Mouse (Mus musculus) kidney, adult 2 months (tissue): ENCODE measurements around the gene Tmem127. TPM values are rescaled to one million over a fixed set of nuclear protein-coding genes. Genes with fewer than 3 reads are reported as not detected.

Source experiments
- DNase-seq: peaks from one replicate; pipeline ENCODE4 v3.0.0; 2021
- H3K27ac ChIP-seq: fragments of 200-500 bp; 2 replicates; pipeline ENCODE4 v1.5.1; 2012; ENCODE audit warnings: low read depth, low read length, control low read depth, inconsistent platforms; ENCODE audit not compliant: insufficient read depth
- H3K27me3 ChIP-seq: fragments of 200-500 bp; replicated peaks from 2 replicates; pipeline ENCODE4 v1.6.1; 2012; ENCODE audit warnings: mild to moderate bottlenecking, moderate library complexity, low read length, inconsistent platforms; ENCODE audit not compliant: control insufficient read depth, insufficient read depth
- H3K36me3 ChIP-seq: fragments of 200-500 bp; 2 replicates; pipeline ENCODE4 v1.6.1; 2012; ENCODE audit warnings: mild to moderate bottlenecking, moderate library complexity, low read length, inconsistent platforms; ENCODE audit not compliant: control insufficient read depth, insufficient read depth
- H3K4me1 ChIP-seq: fragments of 200-500 bp; 2 replicates; pipeline ENCODE4 v1.6.1; 2011; ENCODE audit warnings: low read length; ENCODE audit not compliant: control insufficient read depth, insufficient read depth
- H3K4me3 ChIP-seq: fragments of 200-500 bp; 2 replicates; pipeline ENCODE4 v1.5.1; 2011; ENCODE audit warnings: mild to moderate bottlenecking, low read depth, low read length, control low read depth; ENCODE audit not compliant: insufficient read depth
- CTCF ChIP-seq: fragments of 200-500 bp; conservative IDR thresholded peaks from 2 replicates; pipeline ENCODE4 v1.5.1; 2011; ENCODE audit warnings: low read depth, mild to moderate bottlenecking, control low read depth, low read length, moderate library complexity, mixed read lengths; ENCODE audit not compliant: insufficient read depth, insufficient read length
- POLR2A ChIP-seq: fragments of 200-500 bp; IDR thresholded peaks from one replicate; pipeline ENCODE4 v1.6.1; 2011; ENCODE audit warnings: low read depth, low read length, control low read depth
- WGBS: fragments of 180-500 bp; shearing (Covaris S2); methylation state at CpG from one replicate; pipeline ENCODE4 v1.1.7; 2018; 5-methylcytosine and 5-hydroxymethylcytosine counted together
- polyA plus RNA-seq: library from polyadenylated mRNA; depleted of rRNA; stranded (reverse); fragments of >200 nt; gene quantifications from 2 replicates; pipeline ENCODE4 v1.2.3, GENCODE M21; 2012

Tmem127 gene
- polyA plus RNA-seq, 1 experiment, result 90.0 TPM

DNA sequence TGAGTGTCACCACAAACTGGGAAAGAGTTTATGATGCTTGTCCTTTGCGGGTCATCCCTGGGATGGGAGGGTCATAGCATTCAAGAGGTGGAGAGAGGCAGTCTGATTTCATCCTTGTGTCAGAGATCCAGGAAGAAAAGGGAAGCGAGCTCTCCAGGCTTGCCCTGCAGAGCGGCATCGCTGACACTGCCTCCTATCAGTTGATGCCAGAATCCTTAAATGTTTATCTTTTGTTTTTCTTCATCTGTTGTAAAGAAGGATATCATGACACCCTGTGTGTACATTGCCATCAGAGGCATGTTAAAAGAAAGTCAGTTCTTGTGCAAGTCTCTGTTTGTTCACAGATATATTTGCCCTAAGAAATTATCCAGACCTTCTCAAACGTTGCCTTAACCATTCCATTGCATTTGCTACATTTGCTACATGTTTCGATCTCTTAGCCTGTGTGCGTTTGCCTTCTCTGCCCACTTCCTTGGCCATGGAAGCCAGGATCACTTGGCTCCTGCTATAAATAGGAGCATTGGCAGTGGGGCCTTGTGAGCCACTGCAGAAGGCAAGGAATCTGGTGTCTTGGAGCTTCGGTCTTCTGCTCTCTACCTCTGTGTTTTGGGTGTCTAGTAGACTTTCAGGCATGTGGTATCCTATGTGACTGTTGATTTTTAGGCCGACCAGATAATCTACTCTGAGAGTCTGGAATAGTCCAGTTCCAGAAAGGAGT is 2.7 kb downstream of the Tmem127 start:
- no peak for DNase-seq
- no peaks in the 10 kb centered on the region for H3K36me3 ChIP-seq
- no peaks in the 10 kb centered on the region for H3K27me3 ChIP-seq
- H3K4me1 ChIP-seq, result peaks cover 20% of the 10 kb centered on the region
- H3K4me3 ChIP-seq, result no peak overlapping the region
- 79% methylated on average over 9 of the region's 9 CpGs for WGBS
- H3K27ac ChIP-seq, result no peak overlapping the region
- no peak for TF ChIP-seq CTCF
- TF ChIP-seq POLR2A, result no peak

DNA sequence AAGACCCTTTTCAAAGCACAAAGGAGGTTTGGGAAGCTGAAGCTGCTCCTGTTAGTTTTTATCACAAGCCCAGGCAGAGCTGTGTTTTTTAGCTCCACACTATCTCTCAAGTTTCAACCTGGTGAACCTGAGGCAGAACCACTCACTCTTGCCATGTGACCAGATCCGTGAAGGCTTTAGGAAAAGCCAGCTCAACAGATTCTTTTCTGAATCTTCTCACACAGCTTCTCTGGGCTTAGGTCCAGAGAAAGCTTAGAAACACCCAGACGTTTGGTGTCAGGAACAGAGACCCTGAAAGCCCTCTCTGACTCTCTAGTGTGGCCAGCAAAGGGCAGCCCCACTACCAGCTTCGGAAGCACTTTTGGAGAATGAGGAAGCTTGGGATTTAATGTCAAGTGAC is 3.7 kb downstream of the Tmem127 start:
- peaks cover 20% of the 10 kb centered on the region for H3K4me1 ChIP-seq
- no peak overlapping the region for H3K4me3 ChIP-seq
- WGBS, result 36% methylated on average over 3 of the region's 3 CpGs
- H3K27me3 ChIP-seq, result no peaks in the 10 kb centered on the region
- no peaks in the 10 kb centered on the region for H3K36me3 ChIP-seq
- TF ChIP-seq CTCF (no peak), POLR2A (no peak)
- H3K27ac ChIP-seq, result peak overlapping the region; percentile 66; the same call in 1 of the 2 replicates
- DNase-seq, result peak; percentile 63

DNA sequence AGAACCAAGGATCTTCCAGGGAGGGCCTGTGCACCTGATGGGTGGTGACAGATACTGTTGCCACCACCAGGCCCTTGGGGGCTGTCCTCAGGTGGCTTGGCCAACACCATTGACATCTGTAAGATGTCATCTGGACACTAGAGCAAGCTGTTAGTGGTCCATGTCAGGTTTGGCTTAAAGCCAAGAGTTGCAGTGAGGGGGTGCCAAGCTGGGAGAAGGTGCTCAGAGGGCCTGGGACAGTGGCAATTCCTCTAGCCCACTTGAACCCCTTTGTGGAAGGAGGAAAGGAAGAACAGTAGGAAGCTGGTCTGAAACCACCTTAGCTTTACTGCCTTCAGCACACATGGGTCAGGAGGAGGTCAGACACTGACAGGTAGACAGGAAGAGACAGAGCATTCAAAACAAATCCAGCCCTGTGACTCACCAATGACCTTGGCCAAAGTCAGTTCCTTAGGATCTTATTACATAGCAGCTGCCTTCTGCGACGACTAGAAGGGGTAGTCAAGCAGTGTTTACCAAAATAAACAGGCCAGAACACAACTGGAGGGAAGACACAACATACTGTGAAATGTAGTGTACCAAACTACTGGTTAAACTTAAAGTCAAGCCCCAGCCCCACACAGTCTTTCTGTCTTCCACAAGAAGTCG is 4.3 kb downstream of the Tmem127 start:
- WGBS, result 18% methylated on average over 3 of the region's 3 CpGs
- peak; percentile 49 for DNase-seq
- Histone ChIP-seq H3K4me3 (no peak overlapping the region), H3K27ac (peak overlapping the region; percentile 66), H3K4me1 (peaks cover 17% of the 10 kb centered on the region), H3K36me3 (no peaks in the 10 kb centered on the region), H3K27me3 (no peaks in the 10 kb centered on the region)
- no peak for TF ChIP-seq POLR2A
- TF ChIP-seq CTCF, result no peak

DNA sequence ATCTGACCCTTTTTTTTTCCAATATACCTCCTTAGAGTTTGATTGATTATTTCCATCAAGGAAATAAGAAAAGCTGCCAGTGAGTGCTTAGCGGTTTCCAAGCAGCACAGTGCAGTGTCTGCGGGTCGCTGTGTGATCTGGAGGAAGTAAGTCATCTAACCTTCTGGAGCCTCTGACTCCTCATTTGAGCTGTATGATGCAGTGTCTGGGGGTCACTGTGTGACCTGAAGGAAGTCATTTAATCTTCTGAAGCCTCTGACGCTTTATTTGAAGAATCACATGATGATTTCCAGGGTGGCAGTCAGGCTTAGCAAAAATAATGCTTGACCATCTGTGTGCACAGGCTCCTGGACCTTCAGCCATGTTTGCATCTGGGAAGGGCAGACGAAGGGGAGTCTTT is 5.1 kb downstream of the Tmem127 start:
- no peaks in the 10 kb centered on the region for H3K27me3 ChIP-seq
- H3K4me1 ChIP-seq, result peaks cover 16% of the 10 kb centered on the region
- no peak for TF ChIP-seq CTCF
- no peak for TF ChIP-seq POLR2A
- H3K36me3 ChIP-seq, result 0 out of 2 replicates have a peak, but pooled peaks cover 3% of the 10 kb centered on the region
- peak overlapping the region; percentile 66 for H3K27ac ChIP-seq
- H3K4me3 ChIP-seq, result no peak overlapping the region
- WGBS, result 40% methylated on average over 5 of the region's 5 CpGs
- peak; percentile 41 for DNase-seq

DNA sequence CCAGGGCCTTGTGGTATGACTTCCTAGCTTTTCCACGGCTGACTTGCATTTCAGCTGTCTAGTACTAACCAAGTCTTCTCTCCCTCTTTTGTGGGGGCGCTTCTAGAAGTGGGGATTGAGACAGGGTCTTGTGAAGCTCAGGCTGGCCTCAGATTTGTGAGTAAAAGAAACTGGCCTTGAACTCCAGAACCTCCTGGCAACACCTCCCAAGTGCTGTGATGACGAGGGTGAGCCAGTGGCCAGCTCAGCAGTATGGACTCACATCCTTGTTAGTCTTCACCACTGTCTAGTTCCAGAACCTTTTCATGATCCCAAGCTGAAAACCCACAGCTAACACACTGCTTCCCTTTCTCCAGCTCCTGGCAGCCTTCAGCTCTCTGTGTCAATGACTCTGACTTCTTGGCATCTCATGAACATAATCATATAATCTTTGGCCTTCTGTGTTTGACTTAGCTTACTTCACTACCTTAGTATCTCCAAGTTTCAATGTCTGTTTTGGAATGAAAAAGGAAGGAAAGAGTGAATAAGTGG is 7.0 kb downstream of the Tmem127 start:
- no peak overlapping the region for H3K27ac ChIP-seq
- no peak for DNase-seq
- 69% methylated on average over 3 of the region's 3 CpGs for WGBS

DNA sequence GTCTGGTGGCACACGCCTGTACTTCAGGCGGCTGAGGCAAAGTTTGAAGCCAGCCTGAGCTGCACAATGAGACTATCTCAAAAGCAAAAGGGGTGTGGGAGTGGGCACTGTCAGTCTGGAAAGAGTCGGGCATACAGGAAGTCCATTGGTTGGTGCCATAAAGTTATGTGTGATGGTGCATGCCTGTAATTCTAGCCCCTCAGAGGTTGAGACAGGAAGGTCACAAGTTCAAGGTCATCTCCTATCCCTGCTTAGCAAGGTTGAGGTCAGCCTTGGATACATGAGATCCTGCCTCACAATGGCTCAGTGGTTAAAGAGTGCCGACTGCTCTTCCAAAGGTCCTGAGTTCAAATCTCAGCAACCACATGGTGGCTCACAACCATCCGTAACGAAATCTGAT is 7.6 kb downstream of the Tmem127 start:
- 70% methylated on average over 6 of the region's 6 CpGs for WGBS

More for the DNA sequence above, 7.0 kb downstream of the Tmem127 start:
- no peaks in the 10 kb centered on the region for H3K27me3 ChIP-seq
- no peak overlapping the region for H3K4me3 ChIP-seq
- TF ChIP-seq POLR2A (no peak), CTCF (no peak)
- peaks cover 16% of the 10 kb centered on the region for H3K4me1 ChIP-seq
- 0 out of 2 replicates have a peak, but pooled peaks cover 5% of the 10 kb centered on the region for H3K36me3 ChIP-seq

DNA sequence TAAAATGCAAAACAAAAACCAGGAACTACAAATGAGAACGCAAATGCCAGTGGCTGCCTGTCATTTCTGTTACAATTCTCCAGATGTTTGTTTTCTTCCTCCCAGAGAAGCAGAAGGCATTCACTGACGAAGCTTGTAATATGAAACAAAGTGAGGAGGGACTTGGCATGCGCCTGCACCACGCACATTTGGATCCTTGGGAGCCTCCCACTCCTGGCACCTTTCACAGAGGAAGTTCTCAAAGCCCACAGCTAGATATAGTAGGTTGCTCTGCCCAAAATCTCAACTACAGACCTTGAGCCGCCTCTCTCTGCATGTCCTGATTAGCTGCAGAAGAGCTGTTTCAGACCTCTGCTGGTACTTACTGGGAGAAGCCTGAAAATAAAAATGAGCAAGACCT is 11.6 kb downstream of the Tmem127 start:
- WGBS, result 61% methylated on average over 5 of the region's 5 CpGs
- no peak overlapping the region for H3K4me3 ChIP-seq
- H3K4me1 ChIP-seq, result no peaks in the 10 kb centered on the region
- DNase-seq, result no peak
- TF ChIP-seq CTCF (no peak), POLR2A (no peak)
- H3K27ac ChIP-seq, result no peak overlapping the region
- H3K27me3 ChIP-seq, result no peaks in the 10 kb centered on the region
- H3K36me3 ChIP-seq, result 0 out of 2 replicates have a peak, but pooled peaks cover 5% of the 10 kb centered on the region

More for the DNA sequence above, 7.6 kb downstream of the Tmem127 start:
- no peak overlapping the region for H3K27ac ChIP-seq
- H3K36me3 ChIP-seq, result 0 out of 2 replicates have a peak, but pooled peaks cover 5% of the 10 kb centered on the region
- H3K4me3 ChIP-seq, result no peak overlapping the region
- DNase-seq, result no peak
- TF ChIP-seq POLR2A (no peak), CTCF (no peak)
- H3K4me1 ChIP-seq, result peaks cover 16% of the 10 kb centered on the region
- no peaks in the 10 kb centered on the region for H3K27me3 ChIP-seq

DNA sequence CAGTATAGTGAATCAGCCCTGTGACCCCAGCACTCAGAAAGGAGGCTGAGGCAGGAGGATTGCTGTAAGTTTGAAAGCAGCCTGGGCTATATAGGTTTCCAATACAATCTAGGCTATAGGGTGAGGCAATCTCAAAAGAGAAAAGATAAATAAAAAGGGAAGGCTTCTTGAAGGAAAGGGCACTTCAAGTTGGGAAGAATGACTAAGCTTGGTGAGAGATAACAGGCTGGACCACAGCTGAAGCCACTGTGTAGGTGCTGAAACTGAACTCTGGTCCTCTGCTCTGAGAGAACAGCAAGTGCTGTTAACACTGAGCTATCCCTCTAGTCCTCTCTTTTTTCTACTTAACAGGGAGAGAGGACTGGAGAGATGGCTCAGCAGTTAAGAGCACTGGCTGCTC is 14.8 kb downstream of the Tmem127 start:
- TF ChIP-seq CTCF (no peak), POLR2A (no peak)
- DNase-seq, result no peak
- H3K36me3 ChIP-seq, result 0 out of 2 replicates have a peak, but pooled peaks cover 3% of the 10 kb centered on the region
- no peaks in the 10 kb centered on the region for H3K4me1 ChIP-seq
- no peaks in the 10 kb centered on the region for H3K27me3 ChIP-seq
- no peak overlapping the region for H3K27ac ChIP-seq
- no peak overlapping the region for H3K4me3 ChIP-seq
